Mouse (Mus musculus) midbrain, embryonic 16.5 days (tissue): Measurements from ENCODE around the gene 9030612E09Rik. TPM values are rescaled to one million over a fixed set of nuclear protein-coding genes. Genes with fewer than 3 reads are reported as not detected.

ENCODE experiments used
- ATAC-seq: fragments of 200-750 bp; cut with Nextera tagmentation; 2 replicates; pipeline ENCODE4 v1.8.0; 2017; ENCODE audit warnings: moderate TSS enrichment
- H3K27ac ChIP-seq: fragments of 300-500 bp; sonication (generic); 2 replicates; pipeline ENCODE4 v1.5.1; 2014; ENCODE audit warnings: mild to moderate bottlenecking, low read length, mixed read lengths
- H3K27me3 ChIP-seq: fragments of 300-500 bp; sonication (generic); 2 replicates; pipeline ENCODE4 v1.6.1; 2014; ENCODE audit warnings: low read depth, low read length, mixed read lengths; ENCODE audit not compliant: control insufficient read depth, insufficient read depth
- H3K36me3 ChIP-seq: fragments of 300-500 bp; sonication (generic); 2 replicates; pipeline ENCODE4 v1.6.1; 2014; ENCODE audit warnings: mild to moderate bottlenecking, low read length, moderate library complexity, mixed read lengths; ENCODE audit not compliant: control insufficient read depth, insufficient read depth
- H3K4me1 ChIP-seq: fragments of 300-500 bp; sonication (generic); 2 replicates; pipeline ENCODE4 v1.6.1; 2014; ENCODE audit warnings: mild to moderate bottlenecking, low read length, mixed read lengths; ENCODE audit not compliant: control insufficient read depth, insufficient read depth
- H3K4me2 ChIP-seq: fragments of 300-500 bp; sonication (generic); 2 replicates; pipeline ENCODE4 v1.6.1; 2014; ENCODE audit warnings: mild to moderate bottlenecking, low read length, mixed read lengths
- H3K4me3 ChIP-seq: fragments of 300-500 bp; sonication (generic); 2 replicates; pipeline ENCODE4 v1.5.1; 2014; ENCODE audit warnings: low read depth, mild to moderate bottlenecking, low read length, moderate library complexity, mixed read lengths
- H3K9ac ChIP-seq: fragments of 300-500 bp; sonication (generic); 2 replicates; pipeline ENCODE4 v1.6.1; 2014; ENCODE audit warnings: low read depth, low read length, mixed read lengths
- H3K9me3 ChIP-seq: fragments of 300-500 bp; sonication (generic); replicated peaks from 2 replicates; pipeline ENCODE4 v1.6.1; 2014; ENCODE audit warnings: mild to moderate bottlenecking, low read length, mixed read lengths; ENCODE audit not compliant: control insufficient read depth, poor library complexity, severe bottlenecking
- WGBS: fragments of 180-500 bp; shearing (Covaris S2); extraction: QIAGEN DNeasy Blood & Tissue Kit; methylation state at CpG from one replicate; pipeline ENCODE4 v1.1.7; 2014; 5-methylcytosine and 5-hydroxymethylcytosine counted together
- polyA plus RNA-seq: library from polyadenylated mRNA; unstranded; fragments of >200 nt; fragmentation: Nextera tagmentation; extraction: Ambion mirVana; gene quantifications from 2 replicates; pipeline ENCODE4 v1.2.1, GENCODE M21; 2015

The 9030612E09Rik gene
- polyA plus RNA-seq, 1 experiment from 2014 or later = 1.8 TPM

DNA sequence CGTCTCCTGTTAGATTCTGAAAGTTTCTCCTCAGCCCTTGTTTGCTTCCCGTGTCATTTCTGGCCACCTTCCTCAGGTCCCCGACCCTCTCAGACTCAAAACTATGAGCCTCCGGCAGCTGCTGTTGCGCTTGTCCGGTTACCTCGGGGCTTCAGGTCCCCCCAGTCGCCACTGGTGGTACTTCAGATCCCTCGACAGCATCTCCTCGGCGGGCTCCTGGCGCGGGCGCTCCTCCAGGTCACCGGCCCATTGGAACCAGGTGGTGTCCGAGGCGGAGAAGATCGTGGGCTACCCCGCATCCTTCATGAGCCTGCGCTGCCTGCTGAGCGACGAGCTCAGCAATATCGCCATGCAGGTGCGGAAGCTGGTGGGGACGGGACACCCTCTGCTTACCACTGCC lies 47.2 kb downstream of the 9030612E09Rik start:
- peak; percentile 69 for ATAC-seq
- under 1% methylated on average over 25 of the region's 25 CpGs for WGBS
- peak overlapping the region; percentile 94 for H3K4me2 ChIP-seq
- H3K9me3 ChIP-seq = no peaks in the 10 kb centered on the region
- H3K27me3 ChIP-seq = no peaks in the 10 kb centered on the region
- H3K4me1 ChIP-seq = peaks cover 10% of the 10 kb centered on the region
- peak overlapping the region; percentile 65 for H3K9ac ChIP-seq
- peak overlapping the region; percentile 83 for H3K4me3 ChIP-seq
- H3K36me3 ChIP-seq = no peaks in the 10 kb centered on the region
- peak overlapping the region; percentile 97 for H3K27ac ChIP-seq

- Histone ChIP-seq H3K4me2 (no peak overlapping the region), H3K9ac (no peak overlapping the region), H3K4me1 (peaks cover 10% of the 10 kb centered on the region), H3K9me3 (no peaks in the 10 kb centered on the region), H3K27me3 (no peaks in the 10 kb centered on the region), H3K36me3 (no peaks in the 10 kb centered on the region), H3K27ac (no peak overlapping the region), H3K4me3 (no peak overlapping the region)
- no peak for ATAC-seq
- WGBS = 90% methylated on average over 2 of the region's 2 CpGs
Measured at GRCm38 (mm10) chr10:43223391-43223790, 48.9 kb downstream of the 9030612E09Rik start.

Other genes starting within 250 kb of the 9030612E09Rik start
- 12.4 and 14.4 TPM in 2 replicates for gene Sobp, start 174 bp upstream of the 9030612E09Rik start, polyA plus RNA-seq
- 16.8 and 21.6 TPM in 2 replicates for gene Pdss2, start 46.8 kb downstream of the 9030612E09Rik start, polyA plus RNA-seq